Mouse (Mus musculus) lung, embryonic 14.5 days (tissue): Measurements from ENCODE around the gene Inpp4b. TPM values are rescaled to one million over a fixed set of nuclear protein-coding genes. Genes with fewer than 3 reads are reported as not detected.

ENCODE experiments used
- ATAC-seq: fragments of 200-750 bp; cut with Nextera tagmentation; 2 replicates; pipeline ENCODE4 v1.8.0; 2017; ENCODE audit warnings: mild to moderate bottlenecking, moderate TSS enrichment, moderate library complexity; ENCODE audit not compliant: insufficient read depth
- DNase-seq: peaks from one replicate; pipeline ENCODE4 v3.0.0-alpha.2; 2015
- H3K27ac ChIP-seq: fragments of 300-500 bp; sonication (generic); 2 replicates; pipeline ENCODE4 v1.5.1; 2014; ENCODE audit warnings: low read depth, mild to moderate bottlenecking, moderate library complexity
- H3K27me3 ChIP-seq: fragments of 300-500 bp; sonication (generic); 2 replicates; pipeline ENCODE4 v1.6.1; 2014; ENCODE audit warnings: low read length, control low read depth; ENCODE audit not compliant: insufficient read depth
- H3K36me3 ChIP-seq: fragments of 300-500 bp; sonication (generic); 2 replicates; pipeline ENCODE4 v1.6.1; 2014; ENCODE audit warnings: control low read depth; ENCODE audit not compliant: insufficient read depth
- H3K4me1 ChIP-seq: fragments of 300-500 bp; sonication (generic); 2 replicates; pipeline ENCODE4 v1.6.1; 2014; ENCODE audit warnings: antibody characterized with exemption, control low read depth; ENCODE audit not compliant: insufficient read depth
- H3K4me2 ChIP-seq: fragments of 300-500 bp; sonication (generic); 2 replicates; pipeline ENCODE4 v1.6.1; 2014; ENCODE audit warnings: mild to moderate bottlenecking
- H3K4me3 ChIP-seq: fragments of 300-500 bp; sonication (generic); 2 replicates; pipeline ENCODE4 v1.5.1; 2014; ENCODE audit warnings: low read depth, low read length
- H3K9ac ChIP-seq: fragments of 300-500 bp; sonication (generic); 2 replicates; pipeline ENCODE4 v1.6.1; 2014
- H3K9me3 ChIP-seq: fragments of 300-500 bp; sonication (generic); 2 replicates; pipeline ENCODE4 v1.6.1; 2016; ENCODE audit warnings: low read depth, low read length, control low read depth
- CTCF ChIP-seq: IDR thresholded peaks from 2 replicates; pipeline ENCODE4 v1.5.1; 2016; ENCODE audit warnings: antibody characterized with exemption, low read depth
- WGBS: fragments of 180-500 bp; shearing (Covaris S2); extraction: QIAGEN DNeasy Blood & Tissue Kit; methylation state at CpG from one replicate; pipeline ENCODE4 v1.1.7; 2014; 5-methylcytosine and 5-hydroxymethylcytosine counted together
- polyA plus RNA-seq: library from polyadenylated mRNA; unstranded; fragments of >200 nt; fragmentation: Nextera tagmentation; extraction: Ambion mirVana; gene quantifications from 2 replicates; pipeline ENCODE4 v1.2.1, GENCODE M21; 2014

Inpp4b gene
- polyA plus RNA-seq, 1 experiment from 2014 or later = 7.4 TPM

DNA sequence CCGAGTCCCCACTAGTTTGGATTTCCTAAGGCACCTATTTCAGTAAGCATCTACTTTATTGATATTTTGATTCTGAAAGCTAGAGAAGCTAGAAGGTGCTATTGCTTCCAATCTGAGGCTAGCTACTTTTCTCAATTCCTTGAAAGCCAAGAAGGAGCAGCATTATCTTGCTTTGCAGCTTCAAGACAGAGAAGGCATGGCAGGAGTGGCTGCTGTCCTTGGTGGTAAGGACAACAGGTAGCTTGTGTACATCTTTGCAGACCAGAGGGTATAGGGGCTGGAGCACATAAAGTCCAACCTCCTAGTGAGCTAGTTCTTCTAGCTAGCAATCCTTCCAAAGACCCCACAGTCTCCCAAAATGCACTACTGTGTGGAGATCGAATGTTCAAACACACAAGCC is 152.5 kb downstream of the Inpp4b start:
- TF ChIP-seq CTCF = no peak
- ATAC-seq (no peak), DNase-seq (no peak)
- H3K36me3 ChIP-seq = no peaks in the 10 kb centered on the region
- no peak overlapping the region for H3K4me3 ChIP-seq
- H3K9ac ChIP-seq = no peak overlapping the region
- WGBS = 81% methylated on average over 2 of the region's 2 CpGs
- H3K4me2 ChIP-seq = no peak overlapping the region
- H3K9me3 ChIP-seq = no peaks in the 10 kb centered on the region
- no peaks in the 10 kb centered on the region for H3K4me1 ChIP-seq
- no peaks in the 10 kb centered on the region for H3K27me3 ChIP-seq
- H3K27ac ChIP-seq = no peak overlapping the region

DNA sequence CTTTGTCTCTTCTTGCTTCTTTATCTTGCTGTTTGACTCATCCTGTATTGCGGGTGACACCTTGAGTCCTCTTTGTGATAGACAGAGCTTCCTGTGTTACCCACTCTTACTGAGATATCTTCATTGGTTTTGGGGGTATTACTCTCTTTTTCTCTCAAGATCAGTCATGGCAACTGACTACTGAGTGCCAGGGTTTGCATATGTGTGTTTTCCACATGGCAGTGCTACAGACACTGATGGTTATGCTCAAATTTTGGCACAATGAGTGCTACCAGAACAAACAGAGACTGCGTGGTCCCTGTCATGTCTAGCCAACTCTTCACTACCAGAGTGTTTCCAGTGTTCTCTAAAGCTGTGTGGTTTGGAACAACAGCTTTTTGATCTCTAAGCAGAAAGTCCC is 155.3 kb downstream of the Inpp4b start:
- Histone ChIP-seq H3K27me3 (no peaks in the 10 kb centered on the region), H3K4me3 (no peak overlapping the region), H3K4me1 (no peaks in the 10 kb centered on the region), H3K9ac (no peak overlapping the region), H3K9me3 (no peaks in the 10 kb centered on the region), H3K36me3 (no peaks in the 10 kb centered on the region), H3K4me2 (no peak overlapping the region), H3K27ac (no peak overlapping the region)
- DNase-seq (no peak), ATAC-seq (no peak)
- 72% methylated on average over 2 of the region's 2 CpGs for WGBS
- no peak for TF ChIP-seq CTCF

DNA sequence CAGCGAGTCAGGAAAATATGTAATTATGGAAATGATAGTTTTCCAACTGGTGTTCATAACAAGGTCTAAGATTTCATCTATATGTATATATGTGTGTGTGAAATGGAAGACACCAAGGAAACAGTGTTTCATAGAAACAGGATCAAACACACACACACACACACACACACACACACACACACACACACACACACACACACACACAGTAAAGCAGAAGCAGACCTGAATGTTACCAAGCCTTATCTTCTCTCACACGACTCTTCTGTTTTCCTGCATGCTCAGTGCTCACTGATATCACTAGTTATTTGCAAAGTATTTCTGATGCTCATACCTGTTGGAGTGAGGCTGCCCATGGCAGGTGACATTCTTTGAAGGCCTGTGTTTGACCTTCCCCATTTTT is 159.9 kb downstream of the Inpp4b start:
- 72% methylated on average over 2 of the region's 2 CpGs for WGBS

DNA sequence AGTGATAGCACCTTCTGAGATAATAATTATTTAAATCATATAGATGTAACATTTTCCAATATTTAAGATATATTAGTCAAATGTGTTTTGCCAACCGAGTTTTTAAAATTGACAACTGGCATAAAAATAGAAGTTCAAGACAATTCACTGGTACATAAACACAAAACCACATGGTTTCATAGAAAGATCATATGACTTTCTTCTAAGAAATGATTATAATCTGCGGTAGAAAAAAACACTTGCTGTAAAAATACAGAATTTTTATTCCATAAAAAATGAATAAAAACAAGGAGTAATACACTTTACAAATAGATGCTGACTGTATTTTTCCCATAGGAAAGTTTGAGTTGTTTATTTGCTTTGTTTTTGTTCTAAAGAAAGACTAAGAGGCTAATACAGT is 160.6 kb downstream of the Inpp4b start:
- TF ChIP-seq CTCF = no peak
- Histone ChIP-seq H3K4me1 (no peaks in the 10 kb centered on the region), H3K9ac (no peak overlapping the region), H3K9me3 (no peaks in the 10 kb centered on the region), H3K4me3 (no peak overlapping the region), H3K27ac (no peak overlapping the region), H3K27me3 (no peaks in the 10 kb centered on the region), H3K36me3 (no peaks in the 10 kb centered on the region), H3K4me2 (no peak overlapping the region)
- no peak for DNase-seq
- no peak for ATAC-seq
- 77% methylated on average over 2 of the region's 2 CpGs for WGBS

More for the DNA sequence above, 159.9 kb downstream of the Inpp4b start:
- no peaks in the 10 kb centered on the region for H3K36me3 ChIP-seq
- no peak overlapping the region for H3K27ac ChIP-seq
- H3K4me2 ChIP-seq = no peak overlapping the region
- H3K9me3 ChIP-seq = no peaks in the 10 kb centered on the region
- no peaks in the 10 kb centered on the region for H3K27me3 ChIP-seq
- H3K4me1 ChIP-seq = no peaks in the 10 kb centered on the region
- DNase-seq = no peak
- no peak for ATAC-seq
- TF ChIP-seq CTCF = no peak
- H3K9ac ChIP-seq = no peak overlapping the region
- H3K4me3 ChIP-seq = no peak overlapping the region

DNA sequence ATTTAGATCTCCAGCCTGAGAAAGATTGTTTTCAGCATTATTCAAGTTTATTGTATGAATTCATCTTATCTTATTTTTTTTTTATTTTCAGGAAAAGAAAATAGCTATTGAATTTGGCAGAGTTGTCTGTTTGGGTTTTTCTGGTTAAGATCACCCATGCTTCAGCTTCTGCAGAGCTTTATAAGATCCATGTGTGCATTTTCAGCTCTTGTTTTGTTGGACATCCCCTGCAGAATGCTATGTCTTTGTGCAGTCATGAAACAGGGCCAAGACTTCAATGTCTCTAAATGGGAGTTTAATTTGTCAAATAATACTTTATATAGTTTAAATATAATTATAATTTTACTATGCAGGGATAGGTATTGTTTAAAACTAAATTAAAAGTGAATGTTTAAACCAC is 170.5 kb downstream of the Inpp4b start:
- Histone ChIP-seq H3K27me3 (no peaks in the 10 kb centered on the region), H3K9me3 (no peaks in the 10 kb centered on the region), H3K4me3 (no peak overlapping the region), H3K4me2 (no peak overlapping the region), H3K4me1 (no peaks in the 10 kb centered on the region), H3K36me3 (no peaks in the 10 kb centered on the region), H3K27ac (no peak overlapping the region), H3K9ac (no peak overlapping the region)
- ATAC-seq (no peak), DNase-seq (no peak)
- TF ChIP-seq CTCF = no peak

DNA sequence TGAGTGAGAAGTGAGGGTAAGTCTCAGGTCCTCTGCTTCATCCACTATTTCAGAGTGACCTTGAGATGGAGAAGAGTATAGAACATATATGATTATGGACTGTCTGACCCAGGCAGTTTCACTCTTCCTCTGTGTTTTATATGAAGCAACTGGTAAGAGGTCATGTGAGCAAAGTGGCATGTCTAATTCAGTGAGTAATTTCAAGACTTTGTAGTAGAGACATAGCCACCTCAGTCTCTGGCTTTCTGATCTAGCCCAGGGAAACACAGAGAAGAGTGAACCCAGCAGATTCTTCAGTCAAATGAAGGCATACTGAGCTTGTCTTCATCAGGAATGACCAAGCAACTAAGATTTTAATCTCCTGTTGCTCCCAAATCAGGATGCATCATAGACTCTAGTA is 172.1 kb downstream of the Inpp4b start:
- Histone ChIP-seq H3K4me1 (no peaks in the 10 kb centered on the region), H3K36me3 (no peaks in the 10 kb centered on the region), H3K27me3 (no peaks in the 10 kb centered on the region), H3K4me2 (no peak overlapping the region), H3K9me3 (no peaks in the 10 kb centered on the region), H3K4me3 (no peak overlapping the region), H3K9ac (no peak overlapping the region), H3K27ac (no peak overlapping the region)
- no peak for ATAC-seq
- TF ChIP-seq CTCF = no peak
- no peak for DNase-seq

DNA sequence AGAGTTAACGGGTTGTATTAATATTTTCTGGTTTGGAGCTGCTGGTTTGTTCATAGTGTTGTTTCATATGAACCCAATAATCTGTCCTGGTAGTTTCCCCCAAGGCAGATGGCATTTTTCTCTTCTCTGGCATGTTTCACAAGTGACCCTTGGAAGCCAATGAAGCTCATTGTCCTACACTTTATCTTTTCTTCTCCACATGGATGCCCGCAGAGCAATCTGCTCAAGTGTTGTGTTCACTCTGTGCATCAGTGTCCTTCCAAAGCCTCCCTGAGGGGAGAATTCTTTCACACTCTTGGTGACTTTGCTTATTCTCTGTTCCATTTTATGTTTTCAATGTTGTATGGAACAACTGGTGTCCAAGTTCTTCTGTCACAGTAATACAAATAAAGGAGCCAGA is 179.7 kb downstream of the Inpp4b start:
- no peak overlapping the region for H3K4me3 ChIP-seq
- no peak overlapping the region for H3K4me2 ChIP-seq
- 80% methylated on average over 2 of the region's 2 CpGs for WGBS
- ATAC-seq = no peak
- H3K4me1 ChIP-seq = no peaks in the 10 kb centered on the region
- no peak overlapping the region for H3K9ac ChIP-seq
- no peaks in the 10 kb centered on the region for H3K27me3 ChIP-seq
- H3K36me3 ChIP-seq = no peaks in the 10 kb centered on the region
- no peak for TF ChIP-seq CTCF
- H3K9me3 ChIP-seq = no peaks in the 10 kb centered on the region
- no peak for DNase-seq
- H3K27ac ChIP-seq = no peak overlapping the region

DNA sequence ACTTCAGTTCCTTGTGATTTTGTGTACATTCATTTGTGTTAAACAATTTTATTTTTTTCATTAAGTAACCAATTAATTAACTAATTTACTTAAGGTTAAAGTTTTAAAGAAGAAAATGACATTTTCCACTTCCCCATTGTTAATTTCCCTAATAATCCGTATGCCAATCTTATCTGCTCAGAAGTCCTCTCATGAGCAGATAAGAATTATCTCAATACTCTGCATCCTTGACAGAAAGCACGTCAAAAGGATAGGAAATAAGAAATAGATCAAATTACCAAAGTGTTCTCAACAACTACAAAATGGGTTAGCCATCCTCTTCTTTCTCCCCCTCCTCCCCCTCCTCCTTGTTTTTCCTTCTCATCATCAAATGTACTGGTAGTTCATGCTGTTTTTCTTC is 182.2 kb downstream of the Inpp4b start:
- ATAC-seq = no peak
- no peaks in the 10 kb centered on the region for H3K4me1 ChIP-seq
- H3K4me2 ChIP-seq = no peak overlapping the region
- DNase-seq = no peak
- no peak overlapping the region for H3K27ac ChIP-seq
- WGBS = 12% methylated on average over 2 of the region's 2 CpGs
- no peaks in the 10 kb centered on the region for H3K36me3 ChIP-seq
- H3K9me3 ChIP-seq = no peaks in the 10 kb centered on the region
- H3K27me3 ChIP-seq = no peaks in the 10 kb centered on the region
- H3K9ac ChIP-seq = no peak overlapping the region
- TF ChIP-seq CTCF = no peak
- H3K4me3 ChIP-seq = no peak overlapping the region
